Mouse (Mus musculus): ENCODE data around the gene Eps8l3. TPM values are rescaled to one million over a fixed set of nuclear protein-coding genes. Genes with fewer than 3 reads are reported as not detected.

The Eps8l3 gene
- not detected for total RNA-seq (2021)

GRCm38 (mm10) chr3:107877005-107877404, at the start of gene Eps8l3:
Gene Eps8l3, plus strand, starts transcription at chr3:107877229.
- intact Hi-C loops (cut with DNase I): no loop called here
- no peak for DNase-seq (ENCODE audit: low spot score in 2 of 2)

- no peak for DNase-seq (ENCODE audit: low spot score in 2 of 2)
- intact Hi-C loops (cut with DNase I): no loop called here
Observed at GRCm38 (mm10) chr3:107827873-107828405, 49.1 kb upstream of the Eps8l3 start.

GRCm38 (mm10) chr3:107828518-107828917, 48.5 kb upstream of the Eps8l3 start:
- DNase-seq (ENCODE audit: low spot score in 2 of 2): no peak
- intact Hi-C loops (cut with DNase I): no loop called here

GRCm38 (mm10) chr3:107828997-107829396, 48.0 kb upstream of the Eps8l3 start:
- intact Hi-C loops (cut with DNase I): no loop called here
- no peak for DNase-seq (ENCODE audit: low spot score in 2 of 2)

- no peak for DNase-seq (ENCODE audit: low spot score in 2 of 2)
- intact Hi-C loops (cut with DNase I): no loop called here
Observed at GRCm38 (mm10) chr3:107829625-107830024, 47.4 kb upstream of the Eps8l3 start.

- DNase-seq (ENCODE audit: low spot score in 2 of 2): no peak
Observed at GRCm38 (mm10) chr3:107831875-107832554, 45.0 kb upstream of the Eps8l3 start.

GRCm38 (mm10) chr3:107832645-107833044, 44.4 kb upstream of the Eps8l3 start:
- DNase-seq (ENCODE audit: low spot score in 2 of 2): no peak
- intact Hi-C loops (cut with DNase I): no loop called here

More at GRCm38 (mm10) chr3:107831875-107832554, 45.0 kb upstream of the Eps8l3 start:
- intact Hi-C loops (cut with DNase I): no loop called here

GRCm38 (mm10) chr3:107833370-107833769, 43.7 kb upstream of the Eps8l3 start:
- DNase-seq (ENCODE audit: low spot score in 2 of 2): no peak
- intact Hi-C loops (cut with DNase I): no loop called here

- DNase-seq (ENCODE audit: low spot score in 2 of 2): no peak
- intact Hi-C loops (cut with DNase I): no loop called here
Observed at GRCm38 (mm10) chr3:107833872-107834341, 43.1 kb upstream of the Eps8l3 start.

GRCm38 (mm10) chr3:107835301-107835700, 41.7 kb upstream of the Eps8l3 start:
- no peak for DNase-seq (ENCODE audit: low spot score in 2 of 2)
- intact Hi-C loops (cut with DNase I): no loop called here

DNA sequence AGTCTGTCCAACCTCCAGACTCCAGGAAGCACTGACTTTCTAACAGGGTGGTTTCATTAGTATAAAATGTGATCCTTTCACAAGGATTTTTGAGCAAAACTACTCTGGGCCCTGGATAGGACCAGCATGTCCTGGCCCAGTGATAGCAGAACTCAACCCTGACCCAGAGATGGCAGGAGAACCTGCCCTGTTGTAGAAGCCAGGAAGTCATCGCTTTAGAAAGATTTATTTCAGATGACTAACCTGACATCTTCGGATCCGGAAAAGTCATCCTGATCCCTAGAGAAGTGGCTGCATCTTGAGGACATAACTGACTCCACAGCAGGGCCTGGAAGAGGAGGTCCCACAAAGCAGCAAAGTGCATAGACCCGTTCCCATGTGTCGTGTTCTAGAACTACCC, 37.2 kb upstream of the Eps8l3 start:
- DNase-seq (ENCODE audit: low spot score in 2 of 2): no peak
- intact Hi-C loops (cut with DNase I): no loop called here

DNA sequence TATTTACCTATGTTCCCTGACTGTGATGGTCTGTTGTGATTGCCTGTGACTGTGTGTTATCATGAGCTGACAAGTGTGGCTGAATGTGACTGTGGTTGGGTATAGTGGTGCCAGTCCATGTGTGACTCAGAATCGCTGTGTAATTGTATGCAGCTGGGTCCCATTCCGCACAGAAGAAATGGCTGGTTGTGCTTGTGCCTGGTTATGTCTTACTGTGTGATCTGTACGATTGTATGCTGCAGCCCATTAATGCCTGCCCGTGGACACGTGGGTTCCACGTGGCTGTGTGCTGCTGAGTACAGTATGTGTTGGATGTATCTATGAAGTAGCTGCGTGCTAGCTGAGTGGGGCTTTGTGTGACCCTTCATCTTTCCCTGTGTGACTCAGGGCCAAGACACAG, 36.2 kb upstream of the Eps8l3 start:
- intact Hi-C loops (cut with DNase I): no loop called here
- no peak for DNase-seq (ENCODE audit: low spot score in 2 of 2)

- no peak for DNase-seq (ENCODE audit: low spot score in 2 of 2)
Observed at GRCm38 (mm10) chr3:107841370-107841769, 35.7 kb upstream of the Eps8l3 start.

GRCm38 (mm10) chr3:107843406-107843805, 33.6 kb upstream of the Eps8l3 start:
- intact Hi-C loops (cut with DNase I): no loop called here
- DNase-seq (ENCODE audit: low spot score in 2 of 2): no peak

More at GRCm38 (mm10) chr3:107841370-107841769, 35.7 kb upstream of the Eps8l3 start:
- intact Hi-C loops (cut with DNase I): no loop called here

DNA sequence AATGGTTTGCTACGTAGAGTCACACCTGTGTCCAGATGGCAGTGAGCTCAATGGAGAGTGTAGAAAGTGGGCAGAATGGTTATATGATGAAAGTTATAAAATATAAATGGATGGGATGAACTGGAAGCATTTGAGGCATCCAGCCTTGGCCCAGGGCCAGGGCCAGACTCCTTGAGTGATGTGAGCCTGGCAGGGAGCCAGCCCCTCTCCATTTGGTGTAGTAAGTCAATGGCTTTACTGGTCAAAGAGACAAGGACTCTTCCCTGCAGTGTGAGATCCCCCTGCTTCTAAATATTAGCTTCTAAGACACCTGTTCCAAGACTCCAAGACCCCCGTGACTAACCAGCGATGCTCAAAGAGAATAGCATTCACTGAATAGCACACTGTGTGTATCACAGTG, 33.0 kb upstream of the Eps8l3 start:
- intact Hi-C loops (cut with DNase I): no loop called here

GRCm38 (mm10) chr3:107844499-107844898, 32.5 kb upstream of the Eps8l3 start:
- DNase-seq (ENCODE audit: low spot score in 2 of 2): no peak
- intact Hi-C loops (cut with DNase I): no loop called here

More for the DNA sequence above, 33.0 kb upstream of the Eps8l3 start:
- DNase-seq (ENCODE audit: low spot score in 2 of 2): no peak

DNA sequence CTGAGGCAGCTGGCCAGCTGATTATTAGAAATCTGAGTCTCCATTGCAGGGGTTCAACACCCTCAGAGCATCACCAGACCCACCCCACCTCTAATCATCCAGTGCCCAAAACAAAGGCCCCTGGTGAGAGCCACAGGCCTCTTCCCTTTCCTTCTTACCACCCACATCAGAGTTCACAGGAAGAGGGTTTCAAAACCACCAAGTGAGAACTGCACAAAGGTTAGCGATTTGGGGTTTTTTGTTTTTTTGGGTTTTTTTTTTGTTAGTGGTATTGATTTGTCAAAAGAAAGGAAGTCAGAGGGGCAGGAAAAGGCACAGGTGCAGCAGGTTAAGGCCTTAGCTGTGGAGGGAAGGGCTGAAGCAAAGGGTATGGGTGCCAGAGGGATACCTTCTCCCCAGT, 30.9 kb upstream of the Eps8l3 start:
- DNase-seq (ENCODE audit: low spot score in 2 of 2): no peak
- intact Hi-C loops (cut with DNase I): no loop called here

DNA sequence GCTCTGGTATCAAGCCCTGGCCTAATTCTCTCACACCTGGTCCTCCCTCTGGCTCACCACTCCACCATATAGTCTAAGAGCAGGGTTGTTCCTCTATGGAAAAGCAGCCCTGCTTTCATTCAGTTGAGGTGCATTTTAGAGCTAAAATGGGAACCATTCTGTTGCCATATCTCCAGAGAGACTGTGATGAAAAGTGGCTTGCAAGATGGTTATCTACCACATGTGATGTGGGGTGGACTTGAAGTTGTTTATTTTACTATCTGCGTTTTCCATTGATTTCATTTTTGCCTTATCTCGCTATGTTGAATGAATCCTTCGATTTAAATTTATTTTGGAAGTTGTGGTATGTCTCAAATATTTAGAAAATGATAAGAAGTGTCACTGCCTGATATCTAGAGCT, 30.2 kb upstream of the Eps8l3 start:
- intact Hi-C loops (cut with DNase I): no loop called here
- no peak for DNase-seq (ENCODE audit: low spot score in 2 of 2)

- intact Hi-C loops (cut with DNase I): no loop called here
- DNase-seq (ENCODE audit: low spot score in 2 of 2): peak in 1 of 2 experiments; percentile 39
Observed at GRCm38 (mm10) chr3:107848126-107848525, 28.9 kb upstream of the Eps8l3 start.

DNA sequence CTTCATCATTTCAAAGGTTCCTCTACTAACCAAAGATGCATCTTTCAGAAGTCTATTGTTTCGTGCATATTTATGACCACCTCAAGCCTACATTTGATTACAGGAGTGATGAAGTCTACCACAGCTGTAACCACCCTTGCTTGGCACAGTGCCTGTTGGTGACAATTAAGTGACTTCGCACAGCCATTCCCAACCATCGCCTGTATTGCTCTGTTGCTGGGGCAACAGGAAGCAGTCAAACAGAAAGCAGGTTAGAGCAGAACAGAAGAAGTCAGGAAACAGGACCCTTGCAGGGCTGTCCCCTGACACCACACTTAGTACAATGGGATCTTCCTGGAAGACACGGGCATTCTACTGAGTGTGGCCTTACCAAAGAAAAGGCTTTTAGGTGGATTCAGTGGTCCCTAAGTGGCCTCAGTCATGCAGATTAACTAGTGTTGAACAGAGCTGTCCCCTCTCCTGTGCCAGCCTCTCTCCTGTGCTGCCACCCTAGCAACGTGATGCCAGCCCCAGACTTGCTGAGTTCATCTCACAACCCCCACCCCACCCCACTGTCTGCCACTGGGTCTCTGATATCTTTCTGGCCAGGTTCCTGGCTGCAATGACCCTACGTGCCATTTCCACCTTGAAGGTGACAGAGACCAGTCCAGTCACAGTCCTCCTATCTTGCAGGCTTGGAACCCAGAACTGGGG, 27.9 kb upstream of the Eps8l3 start:
- DNase-seq (ENCODE audit: low spot score in 2 of 2): no peak
- intact Hi-C loops (cut with DNase I): no loop called here

DNA sequence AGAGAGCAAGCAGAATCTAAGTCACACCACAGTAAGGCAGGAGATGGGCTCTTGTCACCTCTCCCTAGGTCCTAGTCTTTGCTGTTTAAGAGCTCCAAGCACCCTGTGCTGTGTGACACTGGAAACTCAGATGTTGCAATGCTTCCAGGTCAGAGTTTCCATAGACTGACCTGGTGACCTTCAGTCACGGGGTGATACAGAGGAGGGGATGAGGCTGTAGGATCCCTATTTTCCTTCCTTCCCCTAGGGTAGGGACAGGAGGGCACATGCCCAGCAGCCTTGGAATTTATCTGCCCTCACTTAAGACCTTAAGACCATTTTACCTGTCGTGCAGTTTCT, 27.4 kb upstream of the Eps8l3 start:
- DNase-seq (ENCODE audit: low spot score in 2 of 2): no peak
- intact Hi-C loops (cut with DNase I): no loop called here
